Mouse (Mus musculus) left cerebral cortex, postnatal 25 days (tissue): Measurements from ENCODE around the gene Olfr792. TPM values are rescaled to one million over a fixed set of nuclear protein-coding genes. Genes with fewer than 3 reads are reported as not detected.

ENCODE experiments used
- DNase-seq, 2 experiments: peaks; one replicate each; pipeline ENCODE4 v3.0.0; 2022; ENCODE audit warnings: low spot score in 2 of 2, mixed read lengths in 1 of 2
- intact Hi-C: fragments of 180-260 bp; cut with DNase I; formaldehyde crosslinking; loops from one replicate; pipeline ENCODE4 v1.15.1; 2025
- microRNA-seq, 2 experiments: library from miRNA; unstranded; fragments of <30 nt; microRNA quantifications; one replicate each; pipeline ENCODE4 v1.2.0; 2022
- total RNA-seq, 2 experiments: library from RNA; stranded (reverse); gene quantifications; 2 replicates each; pipeline ENCODE4 v1.2.3; 2021

The Olfr792 gene
- total RNA-seq, result not detected

DNA sequence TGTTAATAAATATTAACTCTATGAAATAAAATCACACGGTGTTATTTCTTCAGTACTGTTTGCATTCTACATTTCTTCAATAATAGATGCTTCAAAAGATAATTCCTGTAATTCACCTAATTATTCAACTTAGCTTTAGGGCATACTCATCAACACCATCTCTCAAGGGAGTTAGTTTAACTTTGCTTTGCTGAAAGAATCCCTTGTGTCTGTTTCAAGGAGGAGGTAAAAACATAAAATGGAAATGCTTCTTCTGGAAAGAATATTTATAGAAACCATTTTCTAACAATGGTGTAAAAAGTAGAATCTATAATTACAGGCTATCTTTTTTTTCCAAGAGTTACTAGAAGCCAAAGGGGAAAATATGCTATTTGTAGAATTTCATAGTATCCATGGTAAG lies at the start of gene Olfr792:
TSS of gene Olfr792 (plus strand) at position 301 of the 400 bp plus-strand sequence.
- DNase-seq, result no peak
- intact Hi-C loops, result no loop called here

DNA sequence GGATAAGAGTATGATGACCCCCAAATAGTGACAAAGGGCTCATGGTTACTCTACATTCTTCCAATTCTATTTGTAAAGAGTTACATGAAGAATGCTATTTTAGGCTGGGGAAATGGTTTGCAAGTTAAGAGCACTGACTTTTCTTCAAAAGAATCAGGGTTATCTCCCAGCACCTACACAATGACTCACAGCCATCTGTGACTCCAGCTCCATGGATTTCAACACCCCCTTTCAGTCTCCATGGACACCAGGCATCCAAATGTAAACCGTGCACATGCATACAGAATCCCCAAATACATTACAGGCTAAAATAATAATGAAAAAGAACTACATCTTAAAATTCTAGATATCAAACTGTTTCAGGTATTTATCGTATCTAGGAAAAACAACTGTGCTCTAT lies 48.9 kb upstream of the Olfr792 start:
- intact Hi-C loops, result no loop called here

DNA sequence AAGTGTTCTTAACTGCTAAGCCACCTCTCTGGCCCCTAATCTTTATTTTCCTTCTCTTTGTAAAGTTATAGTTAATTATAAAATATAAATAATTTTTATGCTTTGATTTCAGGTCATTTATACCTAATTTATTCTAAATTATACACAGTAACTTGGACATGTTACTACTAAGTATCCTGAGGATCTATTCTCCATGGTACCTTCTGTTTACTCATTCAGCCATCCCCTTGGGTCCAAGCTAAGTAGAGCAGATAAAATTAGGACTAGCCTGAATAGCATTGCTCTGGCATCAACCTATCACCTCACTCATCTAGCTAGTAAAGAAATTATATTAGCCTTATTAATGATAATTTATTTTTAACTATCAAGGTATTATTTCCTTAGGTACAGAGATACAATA lies 40.8 kb upstream of the Olfr792 start, which contains the start of gene Olfr790:
TSS of gene Olfr790 (plus strand) at position 301 of the 400 bp plus-strand sequence.
- no peak for DNase-seq
- intact Hi-C loops, result no loop called here

More for the DNA sequence above, 48.9 kb upstream of the Olfr792 start:
- peak; percentile 4 to 80 for DNase-seq

DNA sequence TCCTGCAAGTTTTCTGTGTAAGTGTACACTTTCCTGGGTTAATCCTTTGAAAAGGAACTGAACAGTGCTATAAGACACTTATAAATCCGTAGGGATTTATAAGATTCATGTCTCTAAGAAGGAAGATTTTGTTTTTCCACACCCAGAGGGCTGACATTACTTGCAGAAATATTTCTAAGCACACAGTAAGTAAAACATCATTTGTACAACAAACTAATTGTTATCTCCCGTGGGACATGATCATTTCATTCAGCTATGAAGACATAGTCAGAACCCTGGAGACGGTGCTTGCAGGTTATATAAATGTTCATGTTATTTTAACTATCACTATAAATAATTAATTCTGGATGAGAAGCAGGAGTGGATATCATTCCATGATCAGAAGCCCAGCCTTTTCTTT lies 17.5 kb upstream of the Olfr792 start, which contains the start of gene Olfr791:
TSS of gene Olfr791 (plus strand) at position 301 of the 400 bp plus-strand sequence.
- no peak for DNase-seq
- intact Hi-C loops, result no loop called here

DNA sequence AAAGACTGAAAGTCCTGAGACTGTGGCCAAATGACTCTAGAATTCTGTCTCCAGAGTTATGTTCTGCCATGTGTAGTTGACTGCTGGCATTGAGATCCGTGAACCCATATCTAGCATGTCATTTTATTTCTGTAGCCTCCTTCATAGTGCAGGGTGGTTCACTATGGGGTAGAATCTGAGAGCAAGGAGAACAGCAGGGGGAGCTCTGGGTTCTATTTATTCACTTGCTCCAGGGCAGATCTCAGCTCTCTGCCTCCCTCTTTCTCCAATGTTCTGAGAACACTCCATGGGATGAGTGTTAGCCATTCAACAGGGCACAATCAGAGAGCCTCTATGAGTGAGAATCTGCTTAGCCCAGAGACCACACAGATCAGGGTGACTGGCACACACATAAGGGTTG lies 10.4 kb downstream of the Olfr792 start:
- intact Hi-C loops, result loop anchor here (2.0 kb wide), 1 partner anchor 543 kb away; no protein-coding TSS in a partner anchor
- peak; percentile 14 for DNase-seq

DNA sequence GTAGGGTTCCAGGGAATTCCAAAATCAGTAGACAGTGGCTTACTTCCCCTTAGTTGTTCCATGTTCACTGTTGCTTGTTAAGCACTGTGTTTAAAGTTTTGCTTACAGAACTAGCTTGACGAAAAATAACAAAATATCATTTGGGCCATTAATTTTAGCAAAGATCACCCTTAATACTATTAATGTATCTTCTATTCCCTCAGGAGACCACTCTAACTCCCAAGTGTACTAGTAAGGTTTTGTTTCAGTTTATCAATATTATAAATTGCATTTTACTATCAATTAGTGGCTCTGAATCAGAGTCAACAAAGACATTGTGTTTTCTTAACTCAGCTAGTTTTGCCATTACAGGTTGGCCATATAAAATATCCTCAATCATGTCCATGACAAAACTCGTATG lies 28.4 kb downstream of the Olfr792 start, which contains the start of gene Olfr794:
TSS of gene Olfr794 (plus strand) at position 301 of the 400 bp plus-strand sequence.
- DNase-seq, result no peak
- intact Hi-C loops, result no loop called here

DNA sequence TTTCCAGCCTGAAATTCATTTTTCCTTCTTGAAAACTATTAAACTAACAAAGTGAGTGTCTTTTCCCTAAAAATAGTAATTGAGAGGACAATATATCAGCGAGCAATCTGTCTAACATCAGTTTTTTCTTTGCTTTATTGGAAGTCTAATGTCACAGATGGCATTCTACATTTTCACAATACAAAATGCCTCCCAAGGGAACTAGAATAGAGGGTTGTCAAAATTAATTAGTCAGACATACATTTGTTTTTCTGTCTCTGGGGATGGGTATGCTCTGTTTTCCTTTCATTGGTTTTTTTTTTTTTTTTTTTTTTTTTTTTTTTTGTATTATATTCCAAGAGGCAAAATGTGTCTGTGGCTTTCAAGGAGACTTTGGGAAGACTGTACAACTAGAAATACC lies 38.1 kb downstream of the Olfr792 start:
- intact Hi-C loops, result no loop called here
- no peak for DNase-seq

Small RNAs within 50 kb of the gene (microRNA-seq; reads per million reads assigned to microRNA genes)
- 0 reads per million in 2 experiments for gene Gm23252

Other genes starting within 250 kb of the Olfr792 start
- gene Olfr780, start 221.0 kb upstream of the Olfr792 start, total RNA-seq, result not detected
- not detected for gene Olfr781, start 210.3 kb upstream of the Olfr792 start, total RNA-seq
- gene Olfr782, start 190.3 kb upstream of the Olfr792 start, total RNA-seq, result not detected
- under 1 TPM in 1 of 2 experiments, not detected in 1; 0.23 TPM for gene Olfr784, start 155.1 kb upstream of the Olfr792 start, total RNA-seq
- not detected for gene Olfr785, start 133.7 kb upstream of the Olfr792 start, total RNA-seq
- not detected for gene Olfr786, start 111.9 kb upstream of the Olfr792 start, total RNA-seq
- gene Olfr787, start 77.3 kb upstream of the Olfr792 start, total RNA-seq, result not detected
- gene Olfr788, start 68.2 kb upstream of the Olfr792 start, total RNA-seq, result not detected
- gene Olfr789, start 54.4 kb upstream of the Olfr792 start, total RNA-seq, result not detected
- gene Olfr790, start 40.7 kb upstream of the Olfr792 start, total RNA-seq, result not detected
- not detected for gene Olfr791, start 17.4 kb upstream of the Olfr792 start, total RNA-seq
- not detected for gene Olfr794, start 28.5 kb downstream of the Olfr792 start, total RNA-seq
- not detected for gene Olfr796, start 73.4 kb downstream of the Olfr792 start, total RNA-seq
- gene Olfr798, start 88.8 kb downstream of the Olfr792 start, total RNA-seq, result not detected
- gene Olfr799, start 98.3 kb downstream of the Olfr792 start, total RNA-seq, result not detected
- not detected for gene Olfr800, start 118.5 kb downstream of the Olfr792 start, total RNA-seq
- not detected for gene Olfr801, start 134.7 kb downstream of the Olfr792 start, total RNA-seq
- under 1 TPM; 0.14 to 0.21 TPM for gene Olfr802, start 149.0 kb downstream of the Olfr792 start, total RNA-seq
- not detected for gene Olfr803, start 155.1 kb downstream of the Olfr792 start, total RNA-seq
- not detected for gene Olfr804, start 164.0 kb downstream of the Olfr792 start, total RNA-seq
- gene Olfr805, start 190.2 kb downstream of the Olfr792 start, total RNA-seq, result not detected
- not detected for gene Olfr806, start 202.8 kb downstream of the Olfr792 start, total RNA-seq
- not detected for gene Olfr807, start 218.6 kb downstream of the Olfr792 start, total RNA-seq
- not detected for gene Olfr808, start 226.3 kb downstream of the Olfr792 start, total RNA-seq
- gene Olfr809, start 235.5 kb downstream of the Olfr792 start, total RNA-seq, result not detected